Mouse (Mus musculus): ENCODE measurements around the gene Dlx1.

DNA sequence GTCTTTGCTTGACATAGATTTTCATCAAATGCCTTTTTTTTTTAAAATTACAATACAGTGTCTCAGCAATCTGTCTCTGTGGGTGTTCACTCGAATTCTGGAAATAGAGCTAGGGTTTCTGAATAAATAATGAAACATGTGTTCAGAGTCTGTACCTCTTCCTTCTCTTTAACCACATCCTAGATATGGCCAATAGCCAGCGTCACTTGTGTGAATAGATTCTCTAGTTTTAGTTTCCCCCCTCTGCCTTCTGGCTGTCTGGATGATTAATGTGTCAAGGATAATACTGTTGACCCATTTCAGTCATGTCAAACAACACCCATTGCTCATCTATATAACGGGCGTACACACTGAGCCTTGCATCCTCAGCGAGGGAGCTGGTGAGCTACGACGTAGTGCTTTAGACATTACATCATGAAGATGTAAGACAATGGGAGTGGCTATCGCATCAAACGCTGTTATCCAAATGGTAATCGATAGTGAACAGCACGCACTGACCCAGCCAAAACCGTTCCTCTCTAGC lies 34.7 kb upstream of the Dlx1 start:
- TF ChIP-seq CTCF (IDR thresholded peaks at IDR 0.05; ENCODE audit: borderline replicate concordance, insufficient read depth, low read depth, low read length) (no peak), POLR2A (IDR thresholded peaks at IDR 0.05; ENCODE audit: borderline replicate concordance, insufficient read depth, low read length) (no peak)
